Mouse (Mus musculus) ES-E14 (cell line): ENCODE data around the gene Polr2b. TPM values are rescaled to one million over a fixed set of nuclear protein-coding genes. Genes with fewer than 3 reads are reported as not detected.

Experiments used
- DNase-seq: peaks from one replicate; pipeline ENCODE4 v3.0.0-alpha.2; 2013; ENCODE audit warnings: low read depth, low spot score
- H3K27ac ChIP-seq: 2 replicates; pipeline ENCODE4 v1.5.1; 2012; ENCODE audit warnings: low read depth, mild to moderate bottlenecking, low read length, moderate library complexity, mixed read lengths; ENCODE audit not compliant: poor library complexity, insufficient read depth, severe bottlenecking
- H3K36me3 ChIP-seq: 2 replicates; pipeline ENCODE4 v1.6.1; 2012; ENCODE audit warnings: mild to moderate bottlenecking, low read length, moderate library complexity, mixed read lengths; ENCODE audit not compliant: control insufficient read depth, poor library complexity, insufficient read depth, severe bottlenecking
- H3K4me1 ChIP-seq, 2 experiments: fragments of 150-350 bp in 1 of 2; sonication (generic) in 1 of 2; 2 replicates each; pipeline ENCODE4 v1.6.1; 2012; ENCODE audit warnings: low read length in 2 of 2, mild to moderate bottlenecking in 1 of 2, mixed read lengths in 1 of 2; ENCODE audit not compliant: control insufficient read depth in 2 of 2, insufficient read depth in 2 of 2, poor library complexity in 1 of 2
- H3K4me3 ChIP-seq, 2 experiments: fragments of 150-350 bp in 1 of 2; sonication (generic) in 1 of 2; 2 replicates each; pipeline ENCODE4 v1.5.1; 2012; ENCODE audit warnings: low read length in 2 of 2, low read depth in 1 of 2, mild to moderate bottlenecking in 1 of 2, mixed read lengths in 1 of 2; ENCODE audit not compliant: insufficient read depth in 1 of 2, poor library complexity in 1 of 2, severe bottlenecking in 1 of 2
- H3K9ac ChIP-seq: 2 replicates; pipeline ENCODE4 v1.6.1; 2012; ENCODE audit warnings: low read depth, mild to moderate bottlenecking, low read length, mixed read lengths; ENCODE audit not compliant: poor library complexity, insufficient read depth, severe bottlenecking
- H3K9me3 ChIP-seq: fragments of 150-350 bp; sonication (generic); 2 replicates; pipeline ENCODE4 v1.6.1; 2012; ENCODE audit warnings: low read depth, mild to moderate bottlenecking, low read length; ENCODE audit not compliant: control insufficient read depth, insufficient read depth
- CHD2 ChIP-seq: IDR thresholded peaks from 2 replicates; pipeline ENCODE4 v1.6.1; 2014; ENCODE audit warnings: mild to moderate bottlenecking, low read depth, low read length, inconsistent platforms
- HCFC1 ChIP-seq: IDR thresholded peaks from 2 replicates; pipeline ENCODE4 v1.6.1; 2012; ENCODE audit warnings: low read length, inconsistent platforms, borderline replicate concordance; ENCODE audit not compliant: insufficient read depth
- MAFK ChIP-seq: IDR thresholded peaks from 2 replicates; pipeline ENCODE4 v1.6.1; 2014; ENCODE audit warnings: mild to moderate bottlenecking, low read depth, low read length, inconsistent platforms; ENCODE audit not compliant: insufficient read depth
- ZC3H11A ChIP-seq: IDR thresholded peaks from 2 replicates; pipeline ENCODE4 v1.6.1; 2012; ENCODE audit warnings: low read depth, mild to moderate bottlenecking, inconsistent platforms, low read length, borderline replicate concordance
- ZNF384 ChIP-seq: IDR thresholded peaks from 2 replicates; pipeline ENCODE4 v1.6.1; 2012; ENCODE audit warnings: low read depth, low read length, inconsistent platforms
- in situ Hi-C, 2 experiments: fragments of 600-800 bp; cut with MboI; formaldehyde crosslinking; loops; one replicate each; pipeline ENCODE4 v1.15.1; 2025; ENCODE audit warnings: low sequenced_read_pairs in 2 of 2, inconsistent platforms in 1 of 2; ENCODE audit not compliant: unreplicated experiment in 2 of 2
- total RNA-seq: library from RNA; depleted of rRNA; stranded (reverse); fragments of 300-350 nt; gene quantifications from 2 replicates; pipeline ENCODE4 v1.2.3, GENCODE M21; 2012

The Polr2b gene
- total RNA-seq, 1 experiment = 184 TPM

DNA sequence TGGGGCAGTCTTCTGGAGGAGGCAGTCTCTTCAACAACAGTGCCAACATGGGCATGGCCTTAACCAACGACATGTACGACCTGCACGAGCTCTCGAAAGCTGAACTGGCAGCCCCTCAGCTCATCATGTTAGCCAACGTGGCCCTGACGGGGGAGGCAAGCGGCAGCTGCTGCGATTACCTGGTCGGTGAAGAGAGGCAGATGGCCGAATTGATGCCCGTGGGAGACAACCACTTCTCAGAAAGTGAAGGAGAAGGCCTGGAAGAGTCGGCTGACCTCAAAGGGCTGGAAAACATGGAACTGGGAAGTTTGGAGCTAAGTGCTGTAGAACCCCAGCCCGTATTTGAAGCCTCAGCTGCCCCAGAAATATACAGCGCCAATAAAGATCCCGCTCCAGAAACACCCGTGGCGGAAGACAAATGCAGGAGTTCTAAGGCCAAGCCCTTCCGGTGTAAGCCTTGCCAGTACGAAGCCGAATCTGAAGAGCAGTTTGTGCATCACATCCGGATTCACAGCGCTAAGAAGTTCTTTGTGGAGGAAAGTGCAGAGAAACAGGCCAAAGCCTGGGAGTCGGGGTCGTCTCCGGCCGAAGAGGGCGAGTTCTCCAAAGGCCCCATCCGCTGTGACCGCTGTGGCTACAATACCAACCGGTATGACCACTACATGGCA is 41.9 kb upstream of the Polr2b start:
- H3K36me3 ChIP-seq = peaks cover 35% of the 10 kb centered on the region
- in situ Hi-C loops = no loop called here
- DNase-seq = no peak
- H3K9ac ChIP-seq = peak overlapping the region; percentile 84
- H3K9me3 ChIP-seq = no peaks in the 10 kb centered on the region
- H3K4me3 ChIP-seq = peak overlapping the region; percentile 97 to 99
- TF ChIP-seq MAFK (no peak), ZC3H11A (no peak), ZNF384 (no peak), HCFC1 (0 out of 2 replicates have a peak, but pooled peaks have one; percentile 34)
- H3K27ac ChIP-seq = peak overlapping the region; percentile 41; the same call in 1 of the 2 replicates
- peaks cover 5 to 12% of the 10 kb centered on the region in 2 experiments; a peak in 1 of 4 replicates for H3K4me1 ChIP-seq

DNA sequence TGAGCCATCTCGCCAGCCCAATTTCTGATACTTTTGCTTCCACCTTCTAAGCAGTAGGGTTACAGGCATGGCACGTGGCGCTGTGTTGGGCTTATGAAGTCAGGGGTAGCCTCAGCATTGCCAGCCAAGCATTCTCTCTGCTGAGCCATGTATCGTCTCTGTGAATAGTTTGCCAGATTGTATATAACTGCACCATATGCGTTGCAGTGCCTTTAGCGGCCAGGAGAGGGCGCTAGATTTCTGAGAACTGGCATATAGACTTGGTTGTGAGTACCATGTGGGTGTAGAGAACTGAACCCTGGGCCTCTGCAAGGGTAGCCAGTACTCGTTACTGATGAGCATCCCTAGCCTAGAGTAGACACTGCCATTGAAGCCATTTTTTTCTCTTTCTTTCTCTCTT is 40.5 kb upstream of the Polr2b start:
- Histone ChIP-seq H3K36me3 (peaks cover 42% of the 10 kb centered on the region), H3K27ac (no peak overlapping the region), H3K4me3 (peak overlapping the region in 1 of 2 experiments; percentile 45; a peak in 2 of 4 replicates), H3K4me1 (peaks cover 6 to 11% of the 10 kb centered on the region in 2 experiments; a peak in 3 of 4 replicates), H3K9me3 (no peaks in the 10 kb centered on the region), H3K9ac (no peak overlapping the region)
- in situ Hi-C loops = no loop called here
- no peak for DNase-seq
- no peak for TF ChIP-seq ZNF384
- TF ChIP-seq ZC3H11A = no peak
- no peak for TF ChIP-seq MAFK
- no peak for TF ChIP-seq HCFC1
- no peak for TF ChIP-seq CHD2

- Histone ChIP-seq H3K9ac (no peak overlapping the region), H3K27ac (no peak overlapping the region), H3K4me3 (peak overlapping the region in 1 of 2 experiments; percentile 14; a peak in 1 of 4 replicates), H3K4me1 (peaks cover 4 to 16% of the 10 kb centered on the region in 2 experiments; a peak in 3 of 4 replicates), H3K9me3 (no peaks in the 10 kb centered on the region), H3K36me3 (peaks cover 65% of the 10 kb centered on the region)
- in situ Hi-C loops = no loop called here
- no peak for DNase-seq
- 0 out of 2 replicates have a peak, but pooled peaks have one; percentile 40 for TF ChIP-seq ZNF384
- no peak for TF ChIP-seq HCFC1
Measured at GRCm38 (mm10) chr5:77273151-77273550, 36.8 kb upstream of the Polr2b start.

DNA sequence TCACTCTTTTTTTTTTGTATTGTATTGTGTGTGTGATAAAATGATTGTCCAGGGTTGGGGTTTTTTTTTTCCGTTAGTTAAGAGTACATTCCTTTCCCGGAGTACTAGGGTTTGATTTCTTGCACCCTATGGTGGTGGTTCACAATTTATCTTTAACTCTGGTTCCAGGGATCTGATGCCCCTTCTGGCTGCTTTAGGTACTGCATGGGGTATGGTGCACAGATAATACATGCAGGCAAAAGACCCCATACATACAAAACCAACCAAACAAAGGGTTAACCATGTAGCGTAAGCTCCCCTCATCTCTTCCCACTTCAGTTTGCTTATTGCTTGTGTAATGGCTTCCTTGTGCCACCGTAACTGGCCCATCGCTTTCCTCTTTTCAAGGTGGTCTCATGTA is 34.0 kb upstream of the Polr2b start:
- no peak overlapping the region for H3K27ac ChIP-seq
- in situ Hi-C loops = no loop called here
- TF ChIP-seq ZNF384 (no peak), HCFC1 (no peak), CHD2 (no peak), MAFK (no peak), ZC3H11A (no peak)
- peaks cover 55% of the 10 kb centered on the region for H3K36me3 ChIP-seq
- no peak overlapping the region for H3K4me3 ChIP-seq
- H3K9me3 ChIP-seq = no peaks in the 10 kb centered on the region
- no peak overlapping the region for H3K9ac ChIP-seq
- DNase-seq = no peak
- H3K4me1 ChIP-seq = peaks cover 4 to 12% of the 10 kb centered on the region in 2 experiments; a peak in 3 of 4 replicates

- in situ Hi-C loops = no loop called here
- H3K36me3 ChIP-seq = peaks cover 60% of the 10 kb centered on the region
- H3K27ac ChIP-seq = no peak overlapping the region
- H3K4me3 ChIP-seq = no peak overlapping the region
- TF ChIP-seq MAFK (no peak), ZC3H11A (no peak), HCFC1 (no peak), CHD2 (no peak)
- no peaks in the 10 kb centered on the region for H3K9me3 ChIP-seq
- no peak for DNase-seq
- peaks cover 4 to 19% of the 10 kb centered on the region in 2 experiments; a peak in 3 of 4 replicates for H3K4me1 ChIP-seq
- H3K9ac ChIP-seq = no peak overlapping the region
Measured at GRCm38 (mm10) chr5:77277204-77277603, 32.7 kb upstream of the Polr2b start.
